22 mouse cellular contexts compared by ENCODE assay signal in the genomic region with DNA sequence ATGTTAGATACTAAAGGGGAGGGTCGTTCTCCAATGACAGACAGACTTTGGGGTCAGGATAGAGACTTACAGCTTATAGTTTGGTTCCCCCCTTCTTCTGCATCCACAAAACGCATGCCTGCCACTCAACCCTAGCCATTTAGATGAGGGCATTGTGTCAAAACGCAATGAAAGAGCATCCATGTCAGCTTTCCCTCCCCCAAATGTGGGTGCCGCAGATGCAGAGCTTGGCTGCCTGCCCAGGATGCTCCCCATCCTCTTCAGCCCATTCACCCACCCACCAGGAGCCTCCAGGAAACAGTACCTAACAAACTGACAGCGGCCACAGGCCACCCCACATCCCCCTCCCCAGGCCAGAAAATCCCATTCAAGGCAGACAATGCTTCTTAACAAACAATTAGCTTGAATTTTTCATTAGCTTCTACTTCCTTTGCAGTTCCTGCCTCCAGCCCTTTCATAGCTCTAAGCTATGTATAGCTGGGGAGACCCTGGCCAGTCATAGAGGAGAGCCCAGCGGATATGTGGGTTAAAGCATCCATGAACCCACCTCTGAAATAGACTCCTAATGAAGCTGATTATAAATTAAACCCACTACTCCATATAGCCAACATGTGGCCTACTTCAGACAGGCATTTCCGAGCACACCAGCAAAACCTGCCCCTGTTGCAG. TPM values are rescaled to one million over a fixed set of nuclear protein-coding genes. Genes with fewer than 3 reads are reported as not detected.
DNase-seq lines count a peak whose midpoint lies in the region; ATAC-seq and TF ChIP-seq lines count a peak whose summit lies in the region.
"Had no signal": no experiment of that assay in that cellular context is flagged by ENCODE, and none has a peak within 500 bp of the region (broad histone marks: within the 10 kb centered on the region; RNA-seq: fewer than 3 reads in every experiment).

No protein-coding gene starts in this region.

- DNase-seq in forebrain, embryonic 11.5 days (ENCODE audit: low spot score) = no peak
- DNase-seq in forebrain, embryonic 10.5 days (ENCODE audit: extremely low spot score, low spot score) = no peak
- DNase-seq in right cerebral cortex, postnatal 10 days (ENCODE audit: low spot score in 2 of 2) = peak; percentile 65
- no peak for DNase-seq in right cerebral cortex, postnatal 36 days (ENCODE audit: low spot score in 2 of 2)
- peak; percentile 27 for DNase-seq in hindbrain, postnatal 0 days (ENCODE audit: low spot score)
- DNase-seq in retina, embryonic 14.5 days (ENCODE audit: low spot score) = peak; percentile 11
- no peak for DNase-seq in gastrocnemius, postnatal 25 days
- DNase-seq in thymus, postnatal 4 days = no peak
- DNase-seq: embryo, embryonic 11 days; heart, adult 2 months; heart, postnatal 14 days; kidney, adult 18-20 months; thymus, postnatal 14 days had no signal

- no peaks in the 10 kb centered on the region for H3K9me3 ChIP-seq in forebrain, embryonic 11.5 days (ENCODE audit: control insufficient read depth, low read length)
- no peaks in the 10 kb centered on the region for H3K9me3 ChIP-seq in forebrain, embryonic 10.5 days
- no peaks in the 10 kb centered on the region for H3K9me3 ChIP-seq in hindbrain, postnatal 0 days (ENCODE audit: low read length)
- H3K9me3 ChIP-seq: lung, embryonic 15.5 days had no signal

- H3K4me3 ChIP-seq in forebrain, embryonic 11.5 days (ENCODE audit: low read depth, low read length) = no peak overlapping the region
- H3K4me3 ChIP-seq in forebrain, embryonic 10.5 days = no peak overlapping the region
- no peak overlapping the region for H3K4me3 ChIP-seq in hindbrain, postnatal 0 days (ENCODE audit: low read length)
- H3K4me3 ChIP-seq: heart, adult 2 months; lung, embryonic 15.5 days had no signal

- no peaks in the 10 kb centered on the region for H3K27me3 ChIP-seq in forebrain, embryonic 11.5 days (ENCODE audit: control insufficient read depth, insufficient read depth, low read length)
- H3K27me3 ChIP-seq in forebrain, embryonic 10.5 days (ENCODE audit: poor library complexity, severe bottlenecking) = no peaks in the 10 kb centered on the region
- no peaks in the 10 kb centered on the region for H3K27me3 ChIP-seq in hindbrain, postnatal 0 days (ENCODE audit: insufficient read depth, low read length)
- H3K27me3 ChIP-seq: lung, embryonic 15.5 days had no signal

- H3K9ac ChIP-seq in forebrain, embryonic 11.5 days (ENCODE audit: low read length) = no peak overlapping the region
- H3K9ac ChIP-seq in hindbrain, postnatal 0 days (replicated peaks; ENCODE audit: low read length) = no peak overlapping the region
- H3K9ac ChIP-seq: lung, embryonic 15.5 days had no signal

- H3K27ac ChIP-seq in forebrain, embryonic 11.5 days (ENCODE audit: low read depth, low read length) = no peak overlapping the region
- no peak overlapping the region for H3K27ac ChIP-seq in forebrain, embryonic 10.5 days
- H3K27ac ChIP-seq in hindbrain, postnatal 0 days = no peak overlapping the region
- H3K27ac ChIP-seq: heart, adult 2 months; lung, embryonic 15.5 days had no signal

- WGBS in forebrain, embryonic 11.5 days = 31% methylated on average over 7 of the region's 7 CpGs
- WGBS in forebrain, embryonic 10.5 days = 42% methylated on average over 7 of the region's 7 CpGs
- 26% methylated on average over 7 of the region's 7 CpGs for WGBS in hindbrain, postnatal 0 days

- no peak overlapping the region for H3K4me2 ChIP-seq in forebrain, embryonic 11.5 days (ENCODE audit: low read depth, low read length, severe bottlenecking)
- no peak overlapping the region for H3K4me2 ChIP-seq in hindbrain, postnatal 0 days (ENCODE audit: low read depth, low read length)
- H3K4me2 ChIP-seq: lung, embryonic 15.5 days had no signal

- H3K4me1 ChIP-seq in forebrain, embryonic 11.5 days (replicated peaks; ENCODE audit: control insufficient read depth, insufficient read depth, low read length) = 0 out of 2 replicates have a peak, but pooled peaks cover 2% of the 10 kb centered on the region
- H3K4me1 ChIP-seq in forebrain, embryonic 10.5 days = peaks cover 16% of the 10 kb centered on the region
- H3K4me1 ChIP-seq in hindbrain, postnatal 0 days (ENCODE audit: insufficient read depth, low read length) = peaks cover 6% of the 10 kb centered on the region; the same call in 1 of the 2 replicates
- H3K4me1 ChIP-seq: lung, embryonic 15.5 days had no signal

- peak; percentile 48 for ATAC-seq in forebrain, embryonic 11.5 days (replicated peaks; ENCODE audit: low FRiP score)
- peak; percentile 33; the same call in 1 of the 2 replicates for ATAC-seq in hindbrain, postnatal 0 days
- ATAC-seq: Patski had no signal

- H3K36me3 ChIP-seq in forebrain, embryonic 11.5 days (ENCODE audit: control insufficient read depth, insufficient read depth, low read length) = no peaks in the 10 kb centered on the region
- H3K36me3 ChIP-seq in forebrain, embryonic 10.5 days (replicated peaks) = no peaks in the 10 kb centered on the region
- H3K36me3 ChIP-seq in hindbrain, postnatal 0 days (ENCODE audit: insufficient read depth, low read length) = no peaks in the 10 kb centered on the region
- H3K36me3 ChIP-seq: lung, embryonic 15.5 days had no signal

- TF ChIP-seq CTCF in hindbrain, postnatal 0 days (IDR thresholded peaks at IDR 0.05; ENCODE audit: low read depth) = no peak

RNA-seq across cellular contexts. Expression of gene Kcna10, which starts 31.9 kb away (rescaled TPM):
- not detected in 2 replicates for polyA plus RNA-seq in forebrain, embryonic 11.5 days (2014; fragmentation: Nextera tagmentation; extraction: Ambion mirVana)
- polyA plus RNA-seq in forebrain, embryonic 10.5 days (2016; fragmentation: Nextera tagmentation; extraction: Ambion mirVana) = not detected in 2 replicates
- total RNA-seq in hindbrain, postnatal 0 days (2014; rRNA removed) = not detected in 2 replicates
- 0.09 TPM in 1 of 2 replicates, not detected in the other for polyA plus RNA-seq in hindbrain, postnatal 0 days (2015; fragmentation: Nextera tagmentation; extraction: Ambion mirVana)
- total RNA-seq in gastrocnemius, postnatal 25 days (2021) = under 1 TPM in 1 of 2 experiments, not detected in 1; 0.23 TPM
- total RNA-seq: heart, adult 2 months; heart, postnatal 14 days; left cerebral cortex, postnatal 14 days; liver, adult 2 months; megakaryocyte, adult 5-6 weeks; neutrophil, adult 5-6 weeks had no signal
- polyA plus RNA-seq: heart, adult 2 months; large intestine, adult 2 months; liver, adult 2 months; lung, embryonic 15.5 days; Patski; small intestine, adult 2 months; stomach, embryonic 14.5 days had no signal

RNA-seq across cellular contexts. Expression of gene Kcna2, which starts 50.1 kb away (rescaled TPM):
- polyA plus RNA-seq in forebrain, embryonic 11.5 days (2014; fragmentation: Nextera tagmentation; extraction: Ambion mirVana) = 0.05 and 0.20 TPM in 2 replicates
- polyA plus RNA-seq in forebrain, embryonic 10.5 days (2016; fragmentation: Nextera tagmentation; extraction: Ambion mirVana) = not detected in 2 replicates
- 15.5 and 17.2 TPM in 2 replicates for total RNA-seq in hindbrain, postnatal 0 days (2014; rRNA removed)
- 1.8 and 2.1 TPM in 2 replicates for polyA plus RNA-seq in hindbrain, postnatal 0 days (2015; fragmentation: Nextera tagmentation; extraction: Ambion mirVana)
- 1 to 10 TPM; 1.0 to 1.4 TPM for total RNA-seq in gastrocnemius, postnatal 25 days (2021)

Comparison
In these comparisons a context has a peak if more than half of its experiments do, and no peak if none do; other contexts are left out.
1. DNase-seq: peak in right cerebral cortex, postnatal 10 days (2 of 2), hindbrain, postnatal 0 days (single experiment) and retina, embryonic 14.5 days (single experiment); none in forebrain, embryonic 11.5 days (single experiment), forebrain, embryonic 10.5 days (single experiment), right cerebral cortex, postnatal 36 days (0 of 2), gastrocnemius, postnatal 25 days (single experiment) and thymus, postnatal 4 days (single experiment).